Mouse (Mus musculus) urinary bladder, postnatal 36 days (tissue): ENCODE data around the gene Yod1.

Experiments
- DNase-seq, 2 experiments: peaks; one replicate each; pipeline ENCODE4 v3.0.0; 2022; ENCODE audit warnings: low spot score in 2 of 2, mixed read lengths in 1 of 2

Gene Yod1

GRCm38 (mm10) chr1:130717291-130717871 is at the start of gene Yod1:
Yod1 (plus strand) TSS chr1:130717327.
- peak; percentile 82 to 88 for DNase-seq

- no peak for DNase-seq
These were observed 38.6 kb upstream of the Yod1 start for GRCm38 (mm10) chr1:130678551-130678950.

DNA sequence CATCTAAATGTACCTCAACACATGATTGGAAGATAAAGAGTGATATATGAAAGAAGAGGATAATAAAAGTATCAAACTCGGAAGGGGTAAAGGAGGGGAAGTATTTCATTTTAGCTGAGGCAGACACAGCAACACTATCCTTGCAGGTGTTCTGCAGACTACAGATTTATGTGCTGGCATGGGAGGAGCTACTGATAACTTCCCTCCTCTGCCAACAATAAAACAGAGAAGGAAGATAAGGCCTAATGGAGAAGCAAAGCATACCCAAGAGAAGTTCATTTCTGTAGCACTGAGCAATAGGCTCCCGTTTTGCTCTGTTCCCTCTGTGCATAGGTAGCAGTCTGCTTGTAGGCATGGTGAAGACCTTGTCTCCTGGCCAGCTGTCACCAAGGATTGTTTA is 36.1 kb upstream of the Yod1 start:
- DNase-seq, result no peak

- DNase-seq, result no peak
These were observed 35.3 kb upstream of the Yod1 start for GRCm38 (mm10) chr1:130681656-130682413.

DNA sequence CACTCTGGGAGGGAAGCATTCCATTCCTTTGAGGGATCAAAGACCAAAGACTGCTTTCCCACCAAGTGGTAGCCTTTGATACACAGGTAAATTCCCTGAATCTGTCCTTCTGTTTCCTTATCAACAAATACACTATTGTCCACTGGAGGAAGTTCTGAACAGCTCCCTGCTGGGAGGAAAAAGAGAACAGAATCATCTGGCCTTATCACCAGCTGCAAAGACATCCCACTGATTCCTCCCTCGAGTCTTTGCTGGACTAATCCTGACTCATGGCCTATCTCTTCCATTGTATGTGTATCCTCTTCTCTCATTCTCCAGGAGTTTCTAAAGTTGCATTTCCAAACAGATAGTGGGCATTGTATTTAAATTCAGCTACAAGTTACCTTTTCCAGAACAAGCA is 33.2 kb upstream of the Yod1 start:
- DNase-seq, result no peak

- DNase-seq, result no peak
These were observed 18.5 kb upstream of the Yod1 start for GRCm38 (mm10) chr1:130698601-130699000.

DNA sequence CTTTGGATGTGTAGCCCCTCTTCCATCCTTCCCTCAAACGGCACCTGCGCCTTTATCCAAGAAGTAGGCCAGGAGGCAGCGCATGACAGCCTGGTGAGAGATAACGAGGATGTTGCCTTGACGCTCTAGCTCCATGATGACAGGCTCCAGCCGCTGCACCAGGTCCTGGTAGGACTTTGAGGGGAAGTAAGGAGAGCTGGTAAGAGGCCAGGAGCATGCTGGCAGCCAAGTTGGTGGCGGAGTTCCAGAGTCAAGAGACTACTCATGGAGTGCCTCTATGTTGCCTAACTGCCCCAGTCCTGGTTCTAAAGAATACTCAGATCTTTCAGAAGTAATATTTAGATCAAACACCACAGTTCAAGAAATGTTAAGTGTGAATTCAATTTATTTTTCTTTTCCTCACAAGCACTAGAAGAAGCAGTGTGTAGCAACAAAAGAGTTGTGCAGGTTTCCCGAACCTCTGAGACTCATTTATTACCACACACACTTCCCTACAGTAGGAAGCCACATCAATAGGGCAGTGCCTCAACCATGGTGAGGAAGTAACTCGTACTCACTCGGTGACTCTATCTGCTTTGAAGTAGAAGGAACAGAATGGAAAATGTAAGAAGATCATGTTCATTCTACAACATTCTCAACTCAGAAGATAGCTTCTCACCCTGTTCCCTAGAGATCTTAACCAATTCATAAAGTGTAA is 17.0 kb upstream of the Yod1 start:
- DNase-seq, result peak in 1 of 2 experiments; percentile 51

GRCm38 (mm10) chr1:130701976-130702375 is 15.2 kb upstream of the Yod1 start:
- DNase-seq, result no peak

- DNase-seq, result peak in 1 of 2 experiments; percentile 30
These were observed 13.5 kb upstream of the Yod1 start for GRCm38 (mm10) chr1:130703613-130704012.

GRCm38 (mm10) chr1:130710283-130711080 is 6.6 kb upstream of the Yod1 start:
- no peak for DNase-seq

DNA sequence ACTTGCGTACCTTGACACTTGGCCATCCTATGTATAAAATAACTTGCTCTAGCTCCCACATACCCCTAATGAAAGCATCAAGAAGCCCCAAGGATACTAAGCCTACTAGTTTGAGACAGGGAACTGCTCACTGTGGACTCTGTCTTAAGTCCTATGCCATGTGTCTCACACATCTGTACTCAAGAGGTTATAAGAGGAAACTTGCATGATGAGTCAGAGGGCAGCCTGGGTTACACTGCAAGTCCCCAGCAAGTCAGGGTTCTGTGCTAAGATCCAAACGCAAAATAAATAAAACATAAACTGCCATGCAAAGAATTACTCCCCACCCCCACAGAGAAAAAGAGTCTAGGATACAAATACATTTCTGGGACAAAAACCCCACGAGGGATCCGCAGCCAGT is 3.1 kb upstream of the Yod1 start:
- no peak for DNase-seq

DNA sequence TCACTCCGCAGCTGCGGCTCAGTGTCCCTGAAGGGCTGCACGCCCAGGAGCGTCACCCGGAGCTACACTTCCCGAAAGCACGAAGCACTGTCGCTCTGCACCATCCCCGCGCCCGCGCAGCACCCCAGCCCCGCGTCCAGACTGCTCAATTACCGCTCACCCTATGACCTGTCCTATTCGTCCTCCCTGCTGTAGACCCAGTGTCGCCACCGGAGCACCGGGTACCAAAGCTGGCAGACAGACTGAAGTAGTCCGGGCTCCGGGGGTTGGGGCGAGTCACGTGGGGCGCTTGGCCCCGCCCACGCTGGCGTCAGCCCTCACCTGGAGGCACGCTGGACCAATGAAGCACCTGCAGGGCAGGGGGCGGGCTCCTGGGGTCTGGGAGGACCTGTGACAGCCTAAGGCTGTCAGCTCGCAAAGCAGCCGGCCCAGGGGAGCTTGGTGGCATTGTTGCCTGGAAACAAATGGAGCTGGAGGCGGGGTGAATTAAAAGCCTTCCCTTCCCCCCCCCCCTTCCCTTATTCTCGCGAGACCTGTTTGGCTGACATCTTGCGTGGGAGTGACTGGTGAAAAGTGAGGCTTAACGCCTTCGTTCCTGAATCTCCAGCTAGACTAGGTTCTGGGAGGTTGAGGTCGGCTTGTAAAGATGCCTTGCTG is 1.4 kb upstream of the Yod1 start, which contains the start of gene Gm29427:
Gene Gm29427, minus strand, starts transcription at position 239 of the 657 bp plus-strand sequence.
- peak; percentile 94 to 96 for DNase-seq

GRCm38 (mm10) chr1:130716218-130716512 is 962 bp upstream of the Yod1 start:
- DNase-seq, result no peak

DNA sequence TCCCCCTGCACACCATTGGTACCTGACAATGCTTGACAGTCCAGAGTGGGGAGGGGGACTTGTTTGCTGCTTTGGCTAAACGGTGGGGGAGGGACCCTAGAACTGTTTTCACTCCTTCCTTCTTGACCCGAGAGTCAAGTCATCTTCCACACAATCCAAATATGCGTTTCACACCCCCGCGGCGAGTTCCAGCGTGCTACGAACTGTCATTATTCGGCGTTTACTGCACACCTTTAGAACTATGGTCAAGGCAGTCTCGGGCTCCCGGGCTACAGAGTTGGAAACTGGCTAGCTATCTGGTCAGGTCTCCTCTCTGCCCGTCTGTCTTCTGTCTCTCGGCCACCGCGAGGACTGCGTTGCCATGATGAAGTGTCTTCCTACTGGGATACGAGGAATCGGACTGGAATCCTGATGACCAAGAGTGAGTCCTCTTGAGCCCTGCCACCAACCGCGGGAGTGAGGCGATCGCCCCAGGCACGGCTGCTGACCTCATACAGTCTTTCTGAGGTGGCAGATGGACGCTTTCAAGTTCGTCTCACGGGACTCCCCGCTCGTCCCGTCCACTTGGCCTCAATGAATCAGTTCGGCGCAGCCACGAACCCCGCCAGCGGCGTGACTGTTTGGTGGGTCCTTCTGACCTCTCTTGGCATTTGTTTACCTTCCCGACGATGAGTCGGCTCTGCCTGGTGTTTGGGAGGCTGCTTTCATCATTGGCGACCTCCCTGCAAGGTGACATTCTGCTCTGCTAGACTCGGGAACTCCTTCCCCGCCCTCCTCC is 425 bp upstream of the Yod1 start:
- no peak for DNase-seq

DNA sequence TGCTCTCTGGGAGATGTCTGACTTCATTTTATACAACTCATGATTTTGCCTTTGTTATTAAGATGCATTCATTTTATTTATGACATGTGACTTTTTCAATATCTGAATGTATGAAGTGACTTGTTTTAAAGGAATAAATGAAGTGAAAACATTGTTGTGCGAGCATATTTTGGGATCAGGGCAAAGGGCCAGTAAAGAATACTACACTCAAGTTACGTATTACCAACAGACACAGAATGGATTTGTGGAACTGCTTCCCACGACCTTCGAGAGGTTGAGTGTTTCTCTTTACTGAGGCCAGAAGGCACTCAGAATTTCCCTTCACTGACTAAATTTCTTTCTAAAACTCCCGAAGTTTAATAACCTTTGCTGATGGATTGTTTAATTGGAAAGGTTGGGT is 7.1 kb downstream of the Yod1 start:
- DNase-seq, result no peak

GRCm38 (mm10) chr1:130726396-130726795 is 9.3 kb downstream of the Yod1 start:
- no peak for DNase-seq

- no peak for DNase-seq
These were observed 10.9 kb downstream of the Yod1 start for GRCm38 (mm10) chr1:130728070-130728469.

DNA sequence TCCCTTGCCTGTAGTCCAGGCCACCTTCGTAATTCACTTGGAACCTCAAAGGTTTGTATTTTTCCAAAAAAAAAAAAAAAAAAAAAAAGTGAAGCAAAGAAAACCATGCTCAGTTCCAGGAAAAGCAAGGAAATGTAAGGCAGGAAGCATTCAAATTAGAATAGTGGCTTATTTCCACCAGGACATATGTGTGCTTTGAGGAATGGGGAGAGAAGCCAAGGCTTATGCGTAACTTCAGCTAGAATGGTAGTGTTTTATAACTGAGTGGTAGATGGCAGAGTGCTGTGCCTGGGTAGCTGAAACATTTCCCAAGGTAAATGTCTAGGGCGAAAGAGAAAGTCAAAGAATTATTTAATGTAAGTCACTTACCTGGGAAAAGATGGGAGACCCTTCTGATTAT is 11.6 kb downstream of the Yod1 start:
- no peak for DNase-seq

DNA sequence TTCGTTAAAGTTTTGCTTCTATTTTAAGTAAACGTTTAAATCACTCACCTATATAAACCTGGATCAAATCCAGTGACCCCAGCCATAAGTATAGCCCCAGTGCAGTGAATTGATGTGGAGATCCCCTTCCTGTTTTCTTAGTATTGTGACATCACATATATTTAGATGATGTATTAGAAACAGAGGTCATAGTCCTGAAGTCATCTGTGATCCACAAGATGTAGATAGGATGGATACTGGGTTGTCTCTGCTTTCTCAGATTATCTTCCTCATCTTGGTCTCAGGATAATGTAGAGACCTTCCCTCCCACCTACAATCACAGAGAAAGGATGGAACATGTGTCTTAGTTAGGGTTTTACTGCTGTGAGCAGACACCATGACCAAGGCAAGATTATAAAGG is 12.0 kb downstream of the Yod1 start, which contains the start of gene Pfkfb2:
Gene Pfkfb2, minus strand, starts transcription at position 101 of the 400 bp plus-strand sequence.
- no peak for DNase-seq

DNA sequence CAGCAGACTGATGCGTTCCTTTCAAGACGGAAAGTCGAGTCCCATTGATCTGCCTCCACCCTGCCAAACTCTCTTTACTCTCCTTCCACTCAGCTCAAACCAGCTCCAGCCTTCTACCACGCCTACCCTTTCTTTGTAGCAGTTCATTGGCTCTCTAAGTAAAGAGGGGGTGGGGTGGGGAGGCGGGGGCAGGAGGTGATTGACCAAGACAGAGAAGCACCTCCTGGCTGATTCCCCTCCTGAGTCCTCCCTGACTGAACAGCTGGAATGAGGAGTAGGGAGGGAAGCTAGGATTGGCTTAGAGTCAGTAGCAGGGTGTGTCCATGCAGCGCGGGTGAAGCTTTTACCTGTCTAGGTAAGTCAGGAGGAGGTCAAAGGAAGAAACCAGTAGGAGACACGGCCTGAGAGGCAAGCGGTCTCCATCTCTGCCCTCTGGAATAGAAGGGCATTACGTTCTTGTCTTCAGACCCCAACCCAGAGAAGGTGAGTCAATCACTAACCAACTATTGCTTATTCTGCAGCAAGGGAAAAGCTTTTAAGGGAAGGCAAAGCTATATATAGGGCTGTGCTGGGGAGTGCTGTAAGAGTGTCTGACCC is 14.7 kb downstream of the Yod1 start, which contains the start of gene AA986860:
Gene AA986860, plus strand, starts transcription at position 236 of the 597 bp plus-strand sequence.
- DNase-seq, result no peak
